Mouse (Mus musculus) retina, embryonic 14.5 days (tissue): ENCODE measurements around the gene Trio.

ENCODE experiments used
- DNase-seq: peaks from one replicate; pipeline ENCODE4 v3.0.0-alpha.2; 2015; ENCODE audit warnings: low spot score

Trio gene

DNA sequence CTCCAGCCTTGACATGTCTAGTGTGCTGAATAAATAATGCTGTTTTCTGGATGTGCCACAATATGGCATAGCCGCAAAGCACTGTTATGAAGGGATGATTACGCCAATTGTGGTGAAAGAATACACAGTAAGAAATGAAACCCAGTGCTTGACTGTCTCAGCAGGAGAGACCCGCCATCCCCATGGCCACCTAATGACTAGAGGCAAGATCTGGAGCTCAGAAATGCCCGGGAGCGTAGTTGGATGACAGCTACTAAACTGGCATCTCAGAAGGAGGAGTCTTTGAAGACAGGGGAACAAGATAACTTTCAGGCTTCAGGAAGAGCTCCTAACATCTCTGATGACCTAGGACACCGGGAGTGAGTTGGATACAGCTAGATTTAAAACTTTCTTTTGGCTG is 12.0 kb upstream of the Trio start:
- DNase-seq, result no peak

DNA sequence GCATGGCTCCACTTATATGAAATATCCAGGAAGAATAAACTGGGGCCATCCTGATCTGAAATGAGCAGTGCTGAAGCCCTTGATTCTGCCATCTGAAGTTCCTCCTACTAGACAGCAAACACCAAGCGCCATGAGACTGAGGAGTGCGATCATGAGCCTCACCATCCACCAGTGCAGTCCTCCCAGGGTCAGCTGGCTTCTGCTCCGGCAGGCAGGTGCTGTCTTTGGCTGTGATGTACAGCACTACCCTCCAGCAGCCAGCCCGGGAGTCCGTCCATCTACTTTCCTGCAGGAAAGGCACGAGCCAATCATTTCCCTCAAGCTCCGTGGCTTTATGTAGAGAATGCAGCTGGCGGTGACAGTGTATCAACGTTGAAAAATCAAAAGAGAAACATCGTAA is 10.0 kb upstream of the Trio start:
- DNase-seq, result no peak

DNA sequence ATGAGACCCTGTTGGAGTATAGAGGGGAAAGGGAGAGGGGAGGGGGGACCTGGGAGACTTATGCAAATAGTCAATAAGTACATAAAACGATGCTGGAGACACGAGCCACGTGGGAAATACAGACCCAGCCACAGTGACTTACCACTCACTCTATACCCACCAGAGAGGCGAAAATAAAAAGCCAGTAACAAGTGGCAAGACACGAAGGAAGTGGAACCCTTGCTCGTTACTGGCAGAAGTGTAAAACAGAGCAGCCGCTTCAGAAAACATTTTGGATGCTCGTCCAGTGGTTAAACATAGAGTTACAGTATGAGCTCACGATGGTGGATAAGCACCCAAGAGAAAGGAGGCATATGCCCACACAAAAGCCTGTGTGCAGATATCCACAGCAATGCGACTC is 9.0 kb upstream of the Trio start:
- no peak for DNase-seq

DNA sequence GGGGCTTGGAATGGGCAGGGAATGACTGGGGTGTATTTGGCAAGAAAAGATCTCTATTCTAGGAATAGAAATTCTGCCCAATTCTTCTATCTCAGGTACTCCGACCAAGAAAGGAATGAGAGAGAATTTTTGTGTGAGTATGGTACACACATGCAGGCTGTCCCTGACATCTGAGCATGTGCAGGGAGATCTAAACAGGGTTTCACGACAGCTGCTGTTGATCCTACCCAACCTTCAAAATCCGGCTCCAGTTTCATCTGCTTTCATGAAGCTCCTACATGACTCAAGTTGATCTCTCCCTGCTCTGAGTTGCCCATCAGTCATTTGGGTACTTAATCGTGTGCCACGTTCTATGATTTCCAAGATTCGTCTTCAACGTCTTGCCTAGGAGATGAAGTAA is 3.7 kb upstream of the Trio start:
- no peak for DNase-seq

- DNase-seq, result no peak
These were observed 2.9 kb upstream of the Trio start for GRCm38 (mm10) chr15:28028542-28028941.

- DNase-seq, result no peak
These were observed 476 bp upstream of the Trio start for GRCm38 (mm10) chr15:28026167-28026481.

GRCm38 (mm10) chr15:28024965-28025338 is 696 bp downstream of the Trio start:
- peak; percentile 51 for DNase-seq

DNA sequence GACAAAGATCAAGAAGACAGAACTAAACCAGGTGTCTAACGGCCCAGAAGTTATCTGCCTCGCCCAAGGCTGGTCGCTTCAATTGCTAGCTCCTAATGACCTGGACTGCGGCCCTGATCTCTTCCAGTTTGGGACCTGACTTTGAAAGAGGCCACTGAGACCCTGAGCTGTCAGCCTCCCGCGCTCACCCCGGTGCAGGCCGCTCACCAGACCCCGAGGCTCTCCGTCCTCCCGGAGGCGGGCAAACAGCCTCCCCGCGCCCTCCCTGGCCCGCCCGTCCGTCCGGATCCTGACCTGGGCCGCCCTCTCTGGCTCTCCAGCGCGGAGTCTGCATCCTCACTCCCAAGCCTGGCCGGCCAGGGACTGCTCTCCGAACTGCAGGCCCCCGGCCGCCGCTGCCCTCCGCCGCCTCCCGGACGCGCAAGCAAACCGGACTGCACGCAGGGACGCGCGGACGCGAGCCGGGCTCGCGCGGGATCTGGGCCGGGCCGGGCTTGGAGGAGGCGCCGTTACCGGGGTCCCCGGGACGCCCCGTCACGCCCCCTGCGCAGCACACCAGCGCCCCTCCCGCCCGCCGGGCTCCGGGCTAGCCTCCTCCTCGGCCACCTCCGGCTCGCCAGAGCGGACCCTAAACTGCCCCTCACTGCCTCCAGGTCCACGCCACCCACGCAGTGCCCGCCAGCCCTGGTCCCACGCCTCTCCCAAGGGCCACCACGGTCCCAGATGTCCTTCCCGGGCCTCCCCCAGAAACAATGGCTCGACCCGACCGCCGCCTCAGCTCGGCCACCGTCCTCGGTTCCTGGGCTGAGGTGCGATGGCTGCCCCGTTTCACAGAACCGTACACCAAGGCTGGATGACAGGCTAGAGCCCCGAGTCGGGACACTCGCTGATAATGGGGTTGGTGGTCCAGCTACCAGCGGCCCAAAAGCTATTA is 1.4 kb downstream of the Trio start:
- DNase-seq, result peak; percentile 68

GRCm38 (mm10) chr15:28021591-28022209 is 3.9 kb downstream of the Trio start:
- no peak for DNase-seq

GRCm38 (mm10) chr15:28019393-28020070 is 6.1 kb downstream of the Trio start:
- DNase-seq, result no peak

GRCm38 (mm10) chr15:28007516-28007915 is 18.1 kb downstream of the Trio start:
- DNase-seq, result no peak

GRCm38 (mm10) chr15:28004192-28004767 is 21.4 kb downstream of the Trio start:
- no peak for DNase-seq

GRCm38 (mm10) chr15:28002515-28002914 is 23.1 kb downstream of the Trio start:
- peak; percentile 54 for DNase-seq

DNA sequence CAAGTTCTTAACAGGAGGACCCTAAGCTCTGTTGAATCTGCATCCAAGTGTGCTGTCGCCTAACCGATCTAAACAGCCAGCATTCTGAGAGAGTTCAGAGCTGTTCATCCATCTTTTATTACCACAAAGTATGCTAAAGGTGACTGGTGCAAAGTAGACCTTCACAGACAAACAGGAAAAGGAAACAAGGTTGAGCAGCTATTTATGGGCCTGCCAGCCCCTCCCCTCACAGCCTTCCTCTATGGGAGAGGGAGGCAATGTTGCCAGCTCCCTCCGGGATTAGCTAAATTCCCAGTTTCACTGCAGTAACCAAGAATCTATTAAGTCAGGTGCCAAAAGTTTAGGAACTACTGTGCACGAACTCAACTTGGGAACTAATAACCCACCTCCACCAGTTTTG is 24.3 kb downstream of the Trio start:
- DNase-seq, result no peak

DNA sequence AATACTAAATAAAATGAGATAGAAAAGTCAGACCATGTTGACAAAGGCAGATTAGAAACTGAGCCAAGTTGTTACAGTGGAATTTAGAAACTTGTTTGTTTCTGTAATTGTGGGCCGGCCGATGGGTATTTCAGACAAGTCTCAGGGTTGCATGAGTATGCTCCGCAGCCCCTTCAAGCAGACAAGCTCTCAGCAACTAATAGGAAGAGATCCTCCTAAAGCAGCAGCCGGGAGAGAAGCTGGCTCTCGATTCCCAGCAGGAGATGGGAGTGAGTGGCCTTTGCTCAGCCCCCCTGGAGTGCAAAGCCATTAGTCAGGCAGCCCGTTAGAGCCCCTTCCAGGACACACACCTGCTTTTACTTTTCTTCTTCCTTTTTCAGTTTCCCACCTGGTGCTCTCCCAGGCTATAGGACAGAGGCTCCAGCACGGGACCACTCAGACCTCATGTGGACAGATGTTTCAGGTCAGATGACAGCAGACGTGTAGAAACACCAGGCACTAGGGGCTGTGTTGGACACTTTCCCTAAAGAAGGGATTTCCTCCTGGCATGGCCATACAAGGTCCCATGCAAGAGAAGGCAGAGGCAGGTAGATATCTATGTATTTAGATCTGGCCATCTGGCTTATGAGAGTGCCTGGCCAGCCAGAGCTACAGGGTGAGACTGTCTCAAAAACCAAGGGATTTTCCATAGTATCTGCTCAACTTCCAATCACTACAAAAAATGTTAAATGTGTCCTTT is 26.9 kb downstream of the Trio start:
- peak; percentile 43 for DNase-seq

DNA sequence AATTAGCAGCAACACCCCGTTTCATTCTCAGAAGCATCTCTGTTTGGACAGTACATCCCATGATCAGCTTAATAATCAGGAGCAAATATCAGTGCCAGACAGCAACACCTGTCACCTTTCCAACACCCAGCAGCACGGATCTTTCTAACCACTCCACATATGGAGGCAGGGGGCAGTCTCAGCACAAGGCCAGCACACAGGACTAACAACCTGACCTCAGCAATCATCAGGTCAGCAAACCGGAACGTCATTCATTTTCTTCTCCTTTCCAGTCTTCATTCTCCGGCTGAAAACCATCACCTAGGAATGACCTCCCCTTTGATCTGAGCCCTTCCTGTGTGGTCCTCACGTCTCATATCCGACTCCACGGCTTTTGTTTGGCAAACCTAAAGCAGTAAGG is 27.7 kb downstream of the Trio start:
- DNase-seq, result peak; percentile 39

- peak; percentile 36 for DNase-seq
These were observed 28.2 kb downstream of the Trio start for GRCm38 (mm10) chr15:27997391-27997841.

GRCm38 (mm10) chr15:27996750-27997149 is 28.9 kb downstream of the Trio start:
- no peak for DNase-seq

GRCm38 (mm10) chr15:27995421-27995820 is 30.2 kb downstream of the Trio start:
- no peak for DNase-seq

- no peak for DNase-seq
These were observed 30.8 kb downstream of the Trio start for GRCm38 (mm10) chr15:27994870-27995269.

GRCm38 (mm10) chr15:27993528-27993927 is 32.1 kb downstream of the Trio start:
- DNase-seq, result no peak

- no peak for DNase-seq
These were observed 33.1 kb downstream of the Trio start for GRCm38 (mm10) chr15:27992596-27992995.
